Mouse (Mus musculus) gonadal fat pad, adult 2 months (tissue): ENCODE results near the gene Spns2. TPM values are rescaled to one million over a fixed set of nuclear protein-coding genes. Genes with fewer than 3 reads are reported as not detected.
"Not testable (repeated sequence)": the region's sequence is repeated elsewhere in the genome, so short reads cannot be mapped to it uniquely, and the experiment has no call there.

ENCODE experiments used
- DNase-seq: peaks from one replicate; pipeline ENCODE4 v3.0.0-alpha.2; 2012; ENCODE audit warnings: low read depth
- polyA plus RNA-seq: library from polyadenylated mRNA; depleted of rRNA; stranded (reverse); fragments of >200 nt; gene quantifications from 2 replicates; pipeline ENCODE4 v1.2.3, GENCODE M21; 2012

Spns2 gene
- polyA plus RNA-seq, 1 experiment, result 22.5 TPM

DNA sequence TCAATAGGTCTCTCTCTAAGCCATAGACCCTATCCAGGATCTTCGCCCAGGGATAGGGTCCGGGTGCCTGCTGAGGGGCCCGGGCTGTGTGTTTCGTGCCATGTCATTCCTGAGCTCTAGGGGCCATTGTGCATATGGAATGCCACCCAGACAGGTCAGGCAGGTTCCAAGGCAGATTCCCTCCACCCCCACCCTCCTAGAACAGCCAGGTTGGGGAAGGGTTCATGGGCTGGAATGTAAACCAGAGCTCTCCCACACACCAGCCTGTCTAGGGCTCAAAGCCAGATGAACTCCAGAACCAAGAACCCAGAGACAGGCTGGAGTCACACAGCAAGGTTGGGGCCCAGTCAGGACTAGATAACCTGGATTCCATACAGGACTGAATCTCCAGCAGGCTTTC, 16.2 kb downstream of the Spns2 start:
- no peak for DNase-seq

DNA sequence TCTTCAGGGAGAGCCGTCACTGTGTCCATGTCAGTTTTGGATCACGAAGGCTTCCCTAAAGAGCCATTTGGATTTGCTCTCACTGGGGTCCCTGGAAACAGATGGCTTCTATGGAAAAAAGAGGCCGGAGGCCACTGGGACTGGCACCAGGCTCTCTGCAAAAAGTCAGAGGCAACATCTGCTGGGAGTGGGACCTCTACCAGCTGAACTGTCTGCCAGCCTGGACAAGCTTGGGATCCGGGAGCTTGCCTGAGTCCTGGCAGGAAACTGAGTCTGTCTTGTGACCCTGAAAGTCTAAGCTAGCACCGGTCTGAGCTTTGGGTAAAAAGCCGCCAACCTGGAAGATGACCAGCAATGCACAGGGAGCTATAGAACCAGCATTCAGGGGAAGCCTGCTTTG, 18.3 kb downstream of the Spns2 start:
- no peak for DNase-seq

DNA sequence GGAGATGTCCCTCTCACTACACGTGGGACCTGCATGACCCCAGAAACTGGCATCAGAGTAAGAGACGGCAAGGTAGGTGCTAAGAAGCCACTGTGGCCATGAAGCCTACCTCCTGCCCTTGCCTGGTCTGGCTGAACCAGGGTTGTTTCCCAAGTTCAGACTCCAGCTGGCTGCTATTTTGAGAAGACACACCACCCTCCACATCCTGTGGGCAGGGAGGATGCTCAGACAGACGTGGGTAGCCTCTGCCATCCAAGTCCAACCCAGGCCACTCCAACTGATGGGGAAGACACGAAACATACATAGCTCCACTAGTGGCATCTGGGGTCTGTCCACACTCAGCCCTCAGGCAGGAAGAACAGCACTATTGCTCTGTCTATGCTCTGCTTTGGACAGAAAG, 19.7 kb downstream of the Spns2 start:
- no peak for DNase-seq

DNA sequence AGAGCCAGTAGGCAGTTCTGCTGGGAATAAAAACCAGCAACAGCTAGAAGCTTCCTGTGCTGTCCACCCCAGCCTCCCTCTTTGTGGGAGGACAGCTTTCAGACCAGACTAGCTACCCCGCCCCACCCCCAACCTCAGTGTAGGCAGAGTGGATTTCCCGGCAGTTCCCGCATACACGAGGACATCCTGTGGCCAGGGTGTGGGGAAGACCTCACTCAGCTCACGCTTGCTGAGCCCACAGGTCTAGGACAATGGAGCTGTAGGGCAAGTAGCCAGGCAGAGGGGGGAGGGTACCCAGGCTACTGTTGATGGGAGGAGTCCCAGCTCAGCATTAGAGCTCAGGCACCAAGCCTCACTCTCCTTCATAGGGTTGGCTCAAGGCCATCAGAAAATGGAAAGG, 20.5 kb downstream of the Spns2 start:
- no peak for DNase-seq

DNA sequence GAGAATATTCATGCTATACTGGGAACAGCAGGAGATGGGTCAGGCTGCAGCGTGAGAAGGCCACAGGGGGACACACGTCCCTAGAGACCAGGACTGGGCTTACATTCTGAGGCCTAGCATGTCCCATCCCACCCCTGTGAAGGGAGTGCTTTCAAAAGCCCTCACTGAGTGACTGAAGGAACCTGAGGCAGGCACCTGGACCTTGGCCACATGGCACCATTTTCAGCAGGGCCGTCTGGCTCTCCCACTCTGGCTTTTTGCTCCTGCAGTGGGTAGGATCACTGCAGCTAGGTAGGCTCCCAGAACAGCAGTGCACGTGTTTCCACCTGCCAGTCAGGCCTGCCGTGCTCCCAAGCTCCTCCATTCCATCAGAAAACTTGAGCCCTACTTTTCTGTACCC, 21.2 kb downstream of the Spns2 start:
- no peak for DNase-seq

DNA sequence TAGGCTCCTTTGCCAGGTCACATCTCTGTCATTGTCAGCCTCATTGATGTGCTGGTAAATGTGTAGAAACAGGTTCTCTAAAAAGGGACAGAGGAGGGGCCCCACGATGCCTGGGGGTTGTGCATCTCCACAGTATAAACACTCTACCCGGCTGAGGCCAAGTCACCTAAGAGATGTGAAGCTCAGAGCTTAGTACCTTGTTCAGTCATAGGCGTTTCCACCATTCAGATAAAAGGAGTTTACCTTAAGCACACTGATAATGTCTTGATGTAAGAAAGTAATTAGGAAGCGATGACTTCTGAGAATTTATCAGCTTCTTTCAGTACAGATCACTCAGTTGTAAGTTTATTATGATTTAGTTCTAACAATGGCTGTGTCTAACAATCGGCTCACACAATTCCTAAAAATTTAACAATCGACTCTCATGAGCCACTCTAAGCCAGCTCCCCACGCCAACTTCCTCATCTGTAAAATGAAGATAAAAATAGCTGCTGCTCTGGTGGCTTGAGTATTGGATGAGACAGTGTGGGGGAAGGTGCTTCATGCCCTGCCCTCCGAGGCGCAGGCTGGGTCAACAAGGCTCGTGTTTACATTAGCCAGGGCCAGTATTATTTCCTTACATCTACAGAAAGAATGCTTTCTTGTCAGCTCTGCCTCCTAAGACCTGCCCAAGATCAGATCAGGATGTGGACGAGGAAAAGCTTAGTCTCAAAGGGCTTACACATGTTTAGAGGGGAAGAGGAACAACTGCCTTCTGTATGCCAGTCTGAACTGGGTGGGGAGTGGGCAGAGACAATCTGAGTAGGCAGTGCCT, 22.8 kb downstream of the Spns2 start:
- no peak for DNase-seq

DNA sequence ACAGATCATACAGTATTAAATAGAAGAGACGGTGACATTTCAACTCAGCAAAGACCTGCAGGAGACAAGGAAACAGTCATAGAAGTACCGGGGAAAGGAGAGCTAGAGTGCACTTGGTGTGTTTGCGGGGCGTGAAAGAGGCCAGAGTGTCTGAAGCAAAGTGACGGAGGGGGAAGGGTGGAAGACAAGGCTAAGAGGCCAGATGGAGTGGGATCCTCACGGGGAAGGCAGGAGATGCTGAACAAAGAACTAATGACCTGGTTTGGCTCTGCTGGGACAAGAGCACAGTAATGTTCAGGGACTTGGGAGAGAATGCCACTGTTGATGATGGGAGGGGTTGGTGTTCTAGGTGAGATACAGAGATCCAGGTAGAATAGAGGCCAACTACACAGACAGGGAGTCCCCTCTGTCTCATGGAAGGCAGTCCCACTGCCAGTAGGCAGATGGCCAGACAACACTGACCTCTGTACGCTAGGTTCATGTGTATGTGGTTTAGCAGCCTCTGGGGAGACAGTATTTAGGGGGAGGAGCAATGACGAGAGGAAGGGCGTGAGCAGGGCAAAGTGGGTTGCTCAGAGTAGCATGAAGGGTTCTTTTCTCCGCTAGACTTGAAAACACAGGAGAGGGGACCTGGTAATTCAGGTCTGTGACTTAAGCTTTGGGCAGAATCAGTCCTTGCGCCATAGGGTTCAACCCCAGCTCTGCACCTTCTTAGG, 23.6 kb downstream of the Spns2 start:
- DNase-seq, result no peak

DNA sequence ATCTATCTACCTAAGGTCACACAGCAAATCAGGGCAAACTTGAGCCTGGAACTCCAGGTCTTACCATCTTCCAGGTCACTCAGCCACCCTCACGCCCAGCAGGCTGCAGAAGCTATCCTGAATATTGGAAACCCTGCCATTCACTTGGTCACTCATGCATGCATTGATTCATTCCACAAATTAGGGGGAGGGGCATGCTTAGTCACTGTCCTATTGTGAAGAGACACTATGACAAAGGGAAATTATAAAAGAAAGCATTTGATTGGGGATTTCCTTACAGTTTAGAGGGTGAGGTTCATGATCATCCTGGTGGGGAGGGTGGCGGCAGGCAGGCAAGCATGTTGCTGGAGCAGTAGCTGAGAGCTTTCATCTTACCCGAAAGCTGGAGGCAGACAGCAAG, 24.9 kb downstream of the Spns2 start:
- DNase-seq, result no peak

DNA sequence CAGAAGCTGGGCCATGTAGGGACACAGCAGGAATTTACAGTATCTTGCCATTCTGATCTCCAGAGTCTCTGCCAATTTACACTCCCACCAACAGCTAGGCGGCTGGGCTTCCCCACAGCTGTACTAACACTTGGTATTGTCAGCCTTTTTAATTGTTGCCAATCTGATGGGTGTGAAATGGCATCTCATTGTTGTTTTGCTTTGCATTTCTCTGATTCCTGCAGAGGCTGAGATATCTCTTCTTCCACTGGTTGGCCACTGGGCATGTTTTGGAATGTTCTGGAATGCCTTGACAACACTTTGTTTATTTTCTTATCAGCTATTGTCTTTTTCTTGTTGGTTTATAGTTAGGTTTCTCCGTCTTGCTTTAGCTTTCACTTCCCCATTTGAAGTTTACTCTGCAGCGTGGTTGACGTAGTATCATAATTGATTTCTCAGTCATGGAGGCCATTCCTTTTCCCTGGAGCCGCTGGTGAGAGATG, 28.2 kb downstream of the Spns2 start:
- DNase-seq, result no peak

DNA sequence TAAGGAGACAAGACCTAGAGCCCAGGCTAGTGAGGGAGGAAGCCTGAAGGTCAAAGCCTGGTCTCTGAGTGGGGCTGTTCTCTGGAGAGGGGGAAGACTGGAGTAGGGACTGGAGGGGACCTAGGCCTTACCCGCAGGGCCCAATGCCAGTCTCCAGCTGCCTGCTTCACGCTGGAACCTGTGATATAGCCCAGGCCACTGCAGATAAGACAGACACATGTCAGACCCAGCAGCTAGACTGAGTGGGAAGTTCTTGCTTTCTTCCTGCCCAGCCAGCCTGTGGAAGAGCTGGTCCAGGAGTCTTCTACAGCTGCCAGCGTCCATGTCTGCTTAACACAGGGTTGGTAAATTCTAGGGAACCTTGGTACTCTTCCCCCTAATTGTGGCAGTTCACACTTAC, 31.2 kb downstream of the Spns2 start:
- DNase-seq, result no peak

DNA sequence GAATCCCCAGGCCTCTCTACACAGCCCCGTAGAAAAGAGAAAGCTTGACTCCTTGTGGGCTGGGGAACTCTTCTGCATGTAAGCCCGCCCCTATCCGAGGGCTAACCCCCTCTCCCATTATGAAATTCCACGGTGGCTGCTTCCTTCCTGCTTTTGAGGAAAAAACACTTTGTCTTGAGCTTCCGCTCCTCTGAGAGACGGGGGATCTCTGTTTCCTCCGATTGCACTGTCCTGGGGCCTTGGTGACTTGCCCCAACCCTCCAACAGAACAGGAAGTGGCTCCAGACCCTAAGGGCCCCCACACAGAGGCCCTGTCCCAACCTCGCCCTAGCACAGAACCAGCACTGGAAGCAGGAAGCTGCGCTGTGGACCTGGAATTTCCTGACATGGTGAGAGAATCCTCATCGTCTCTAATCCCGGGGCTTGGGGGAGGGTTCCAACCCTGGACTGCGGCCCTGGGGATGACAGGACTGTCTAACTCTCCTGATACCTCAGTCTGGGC, 31.7 kb downstream of the Spns2 start:
- no peak for DNase-seq

DNA sequence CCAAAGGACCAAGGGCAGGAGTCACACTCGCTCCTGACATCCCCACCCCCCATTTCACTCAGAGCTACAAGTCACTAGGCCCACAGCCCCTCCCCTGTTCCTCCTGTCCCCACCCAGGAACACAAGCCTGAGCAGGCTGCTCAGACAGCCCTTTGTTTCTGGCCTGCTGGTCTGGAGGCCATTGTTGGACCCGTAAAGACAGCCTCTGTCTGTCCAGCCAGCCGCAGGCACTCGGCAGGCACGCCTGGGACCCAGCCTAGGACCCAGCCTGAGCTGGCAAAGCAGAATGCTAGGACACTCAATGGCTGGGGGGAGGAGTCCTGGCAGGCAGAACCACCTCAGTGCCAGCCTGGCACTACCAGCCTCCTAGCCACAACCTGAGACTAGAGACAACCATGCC, 34.0 kb downstream of the Spns2 start:
- DNase-seq, result no peak

DNA sequence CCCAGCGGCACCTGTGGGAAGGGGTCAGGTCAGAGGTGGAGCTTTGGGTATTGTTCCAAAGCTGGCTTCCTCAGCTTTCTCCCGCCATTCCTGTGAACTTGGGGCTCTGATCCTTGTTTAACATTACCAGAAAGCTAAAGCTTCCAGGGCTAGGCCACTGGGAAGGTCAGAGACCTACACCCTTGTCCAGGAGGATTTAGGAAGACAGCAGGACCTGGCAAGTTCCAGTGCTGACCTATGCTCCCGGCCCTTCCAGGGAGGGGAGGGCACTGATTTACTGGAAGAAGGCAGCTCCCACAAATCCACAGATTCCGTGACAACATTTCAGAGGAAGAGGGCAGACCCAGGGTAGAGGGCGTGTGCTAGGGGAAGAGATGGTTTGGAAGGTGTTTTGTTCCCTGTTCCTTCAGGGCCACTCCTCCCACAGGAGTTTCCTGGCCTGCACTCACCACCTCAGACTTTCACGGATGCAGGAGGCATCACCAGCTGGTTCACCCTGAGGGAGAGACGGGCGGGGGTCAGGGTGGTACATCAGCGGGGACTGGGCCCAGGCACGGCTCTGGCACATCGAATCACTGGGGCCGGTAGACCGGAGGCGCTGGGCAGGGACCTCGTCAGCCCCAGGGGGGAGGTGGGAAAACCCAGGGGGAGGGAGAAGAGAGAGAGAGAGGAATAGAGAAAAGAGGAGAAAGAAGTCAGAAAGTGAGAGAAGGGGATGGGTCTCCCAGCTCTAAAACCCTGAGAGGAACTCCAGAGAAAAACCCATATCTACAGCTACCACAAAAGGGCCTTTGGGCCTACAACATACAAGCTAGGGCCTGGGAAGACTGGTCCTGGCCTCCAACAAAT, 36.4 kb downstream of the Spns2 start:
- no peak for DNase-seq

DNA sequence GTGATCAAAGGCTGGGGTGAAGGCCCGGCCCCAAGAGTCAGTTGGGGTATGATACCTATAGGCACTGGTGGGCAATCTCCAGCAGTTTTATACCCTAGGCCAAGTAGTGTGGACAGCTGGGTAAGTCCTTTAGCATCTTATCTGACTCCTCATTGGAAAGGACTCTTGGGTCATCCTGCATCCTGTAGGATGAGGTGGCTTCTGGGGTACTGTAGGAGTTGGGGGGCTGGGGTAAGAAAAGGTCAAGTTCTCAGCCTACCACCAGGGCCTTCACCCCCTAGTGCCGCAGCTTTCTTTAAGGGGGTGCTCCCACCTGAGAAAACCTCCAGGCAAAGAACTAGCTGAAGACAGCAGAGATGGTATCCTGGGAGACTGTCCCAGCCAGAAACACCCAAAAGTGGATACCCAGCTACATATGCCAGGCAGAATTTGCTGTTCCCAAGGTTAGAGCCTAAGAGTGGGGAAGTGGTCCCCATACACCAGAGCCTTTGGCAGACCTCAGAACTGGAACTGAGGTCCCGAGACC, 37.5 kb downstream of the Spns2 start:
- DNase-seq, result no peak

DNA sequence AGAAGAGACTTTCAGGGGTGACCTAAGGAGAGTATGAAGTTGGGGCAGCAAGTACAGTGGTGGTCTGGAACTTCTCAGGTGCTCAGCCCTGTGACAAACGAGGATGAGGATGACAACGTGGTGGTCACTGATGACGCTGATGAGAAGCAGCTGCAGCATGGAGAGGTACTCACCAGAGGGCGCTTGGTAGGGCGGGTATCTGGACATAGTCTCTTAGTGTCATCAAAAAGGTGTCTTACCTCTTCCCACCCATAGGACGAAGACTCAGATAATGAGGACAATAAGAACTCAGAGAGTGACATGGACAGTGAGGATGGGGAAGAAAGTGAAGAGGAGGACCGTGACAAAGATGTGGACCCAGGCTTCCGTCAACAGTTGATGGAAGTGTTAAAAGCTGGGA, 42.2 kb downstream of the Spns2 start:
- DNase-seq, result no peak

DNA sequence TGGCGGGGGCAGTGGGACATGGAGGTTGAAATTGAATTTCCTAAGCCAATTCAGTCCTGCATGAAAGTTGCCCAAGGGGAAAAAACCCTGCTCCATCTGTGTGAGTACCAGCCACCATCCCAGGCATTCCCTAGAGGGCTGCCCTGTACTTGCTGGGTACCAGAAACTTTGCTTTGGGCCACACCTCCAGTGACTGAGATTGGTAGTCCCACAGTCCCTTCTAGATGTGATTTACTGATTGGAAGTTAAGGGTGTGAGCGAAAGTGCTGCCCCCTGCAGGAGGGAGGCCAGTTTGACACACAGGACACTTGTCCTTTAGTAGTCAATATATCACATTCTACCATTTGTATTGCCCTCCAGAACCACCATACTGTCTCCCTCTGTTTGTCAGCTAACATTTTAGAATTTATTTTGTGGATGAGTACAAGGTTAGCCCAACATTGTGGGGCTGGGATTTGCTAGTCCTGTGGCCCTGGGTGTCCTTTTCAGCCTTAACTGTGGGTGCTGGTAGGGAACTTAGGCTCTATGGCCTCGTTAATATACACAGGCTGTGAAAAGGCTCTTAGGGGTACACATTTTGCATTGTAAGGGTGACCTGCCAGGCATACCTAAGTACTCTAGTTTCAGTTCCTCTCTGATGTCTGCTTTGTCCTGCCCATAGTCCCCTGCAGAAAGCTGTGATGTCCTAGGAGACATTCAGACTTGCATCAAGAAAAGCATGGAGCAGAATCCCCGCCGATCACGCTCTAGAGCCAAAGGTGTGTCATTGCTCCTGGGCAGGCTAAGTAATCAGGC, 43.2 kb downstream of the Spns2 start:
- DNase-seq, result no peak

DNA sequence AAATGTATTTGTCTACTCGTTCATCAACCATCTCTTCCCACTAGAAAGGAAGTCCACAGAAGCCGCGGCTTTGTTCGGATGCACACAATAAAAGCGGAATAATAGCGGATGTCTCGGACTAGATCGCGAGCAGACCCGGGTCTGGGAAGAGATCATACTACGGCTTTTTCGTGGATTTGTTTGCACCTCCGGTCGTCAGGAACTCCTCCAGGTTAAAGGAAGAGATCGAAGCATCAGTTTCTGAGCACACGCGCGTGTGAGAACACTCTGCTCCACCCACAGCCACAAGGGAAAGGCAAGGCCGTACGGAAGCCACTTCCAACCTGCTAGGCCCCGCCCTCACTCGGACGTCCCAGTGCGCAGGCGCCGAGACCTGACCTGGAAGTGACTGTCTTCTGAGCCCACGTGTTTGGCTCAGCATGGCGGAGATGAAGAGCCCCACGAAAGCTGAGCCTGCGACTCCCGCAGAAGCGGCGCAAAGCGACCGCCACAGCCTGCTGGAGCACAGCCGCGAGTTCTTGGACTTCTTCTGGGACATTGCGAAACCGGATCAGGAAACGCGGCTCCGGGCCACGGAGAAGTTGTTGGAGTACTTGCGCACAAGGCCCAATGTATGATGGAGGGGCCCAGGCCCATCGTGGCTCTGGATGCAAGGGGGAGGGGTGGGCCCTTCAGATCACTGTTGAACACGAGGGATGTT, 48.6 kb downstream of the Spns2 start, which contains the start of gene Mybbp1a:
Gene Mybbp1a (plus strand): TSS at position 391 of the 700 bp plus-strand sequence.
- DNase-seq, result no peak

DNA sequence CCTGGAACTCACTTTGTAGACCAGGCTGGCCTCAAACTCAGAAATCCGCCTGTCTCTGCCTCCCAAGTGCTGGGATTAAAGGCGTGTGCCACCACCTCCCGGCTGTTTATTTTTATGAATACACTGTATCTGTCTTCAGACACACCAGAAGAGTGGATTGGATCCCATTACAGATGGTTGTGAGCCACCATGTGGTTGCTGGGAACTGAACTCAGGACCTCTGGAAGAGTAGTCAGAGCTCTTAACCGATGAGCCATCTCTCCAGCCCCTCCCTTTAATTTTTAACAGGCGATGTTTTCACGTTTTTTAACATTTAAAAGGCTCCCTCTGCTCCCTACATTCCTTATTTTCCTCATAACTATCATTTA, 49.1 kb downstream of the Spns2 start:
- DNase-seq, result not testable (repeated sequence)

DNA sequence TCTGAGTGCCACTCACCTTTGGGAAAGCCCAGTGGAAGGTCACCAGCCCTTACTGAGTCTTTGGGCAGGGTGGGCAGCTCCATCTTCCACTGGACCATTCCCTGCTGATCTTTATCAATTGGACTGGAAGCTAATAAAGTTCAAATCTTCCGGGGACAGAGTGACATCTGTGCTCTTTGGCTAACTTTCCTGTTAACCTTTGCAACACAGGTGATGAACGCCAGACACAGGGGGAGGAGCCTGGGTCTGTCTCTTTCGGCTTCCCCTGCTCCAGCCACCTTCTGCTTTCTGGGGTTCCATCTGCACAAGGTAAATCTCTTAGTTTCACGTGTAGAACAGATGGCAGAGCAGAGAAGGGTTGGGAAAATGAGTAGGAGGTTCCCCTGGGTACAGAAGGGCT, 51.3 kb downstream of the Spns2 start:
- DNase-seq, result no peak
